Mouse (Mus musculus) hindbrain, embryonic 10.5 days (tissue): ENCODE measurements at regions not wholly inside any gene's neighbourhood (a gene's known extent, or its start where the extent isn't known, plus 50 kb on each side); places are given as distances from the start of the nearest gene placed in this dataset.

ENCODE experiments used
- DNase-seq: peaks from one replicate; pipeline ENCODE4 v3.0.0-alpha.2; 2017; ENCODE audit warnings: low spot score
- H3K27ac ChIP-seq: fragments of 300-500 bp; sonication (generic); 2 replicates; pipeline ENCODE4 v1.5.1; 2016; ENCODE audit warnings: mild to moderate bottlenecking, moderate library complexity
- H3K27me3 ChIP-seq: fragments of 300-500 bp; sonication (generic); 2 replicates; pipeline ENCODE4 v1.6.1; 2016; ENCODE audit warnings: mild to moderate bottlenecking; ENCODE audit not compliant: poor library complexity, insufficient read depth, severe bottlenecking
- H3K36me3 ChIP-seq: fragments of 300-500 bp; sonication (generic); 2 replicates; pipeline ENCODE4 v1.6.1; 2016; ENCODE audit warnings: mild to moderate bottlenecking, moderate library complexity
- H3K4me1 ChIP-seq: fragments of 300-500 bp; sonication (generic); replicated peaks from 2 replicates; pipeline ENCODE4 v1.6.1; 2016; ENCODE audit warnings: mild to moderate bottlenecking
- H3K4me3 ChIP-seq: fragments of 300-500 bp; sonication (generic); 2 replicates; pipeline ENCODE4 v1.5.1; 2016; ENCODE audit warnings: mild to moderate bottlenecking, moderate library complexity
- H3K9me3 ChIP-seq: fragments of 300-500 bp; sonication (generic); 2 replicates; pipeline ENCODE4 v1.6.1; 2016; ENCODE audit warnings: mild to moderate bottlenecking, moderate library complexity
- WGBS: fragments of 180-500 bp; shearing (Covaris S2); methylation state at CpG from one replicate; pipeline ENCODE4 v1.1.7; 2016; 5-methylcytosine and 5-hydroxymethylcytosine counted together

GRCm38 (mm10) chr2:123816627-123817026 is 273.1 kb upstream of the Sema6d start:
- Histone ChIP-seq H3K4me1 (peaks cover 12% of the 10 kb centered on the region), H3K4me3 (no peak overlapping the region), H3K27ac (no peak overlapping the region), H3K27me3 (no peaks in the 10 kb centered on the region), H3K36me3 (no peaks in the 10 kb centered on the region), H3K9me3 (no peaks in the 10 kb centered on the region)
- no peak for DNase-seq
- 82% methylated on average over 2 of the region's 2 CpGs for WGBS

GRCm38 (mm10) chr2:123833540-123834136 is 256.1 kb upstream of the Sema6d start:
- Histone ChIP-seq H3K27me3 (no peaks in the 10 kb centered on the region), H3K4me3 (no peak overlapping the region), H3K4me1 (peaks cover 8% of the 10 kb centered on the region), H3K9me3 (no peaks in the 10 kb centered on the region), H3K36me3 (no peaks in the 10 kb centered on the region), H3K27ac (no peak overlapping the region)
- WGBS: 41% methylated on average over 1 of the region's 1 CpGs
- no peak for DNase-seq
